ENCODE assay signal across 7 mouse cellular contexts in genomic region chr8:91376785-91377184, GRCm38 (mm10).
A peak's percentile ranks its signal among the peaks of the same experiment; 100 is the strongest.
DNase-seq lines count a peak whose midpoint lies in the region; ATAC-seq lines count a peak whose summit lies in the region.

No protein-coding gene starts in this region.

- DNase-seq in urinary bladder, adult 2 months (ENCODE audit: low spot score): peak; percentile 21
- no peak for DNase-seq in urinary bladder, postnatal 10 days (ENCODE audit: low spot score)
- DNase-seq in gastrocnemius, postnatal 10 days: peak; percentile 59
- DNase-seq in kidney, postnatal 14 days: peak; percentile 33
- DNase-seq in testis, postnatal 14 days (ENCODE audit: low spot score): peak; percentile 78
- DNase-seq in right cerebral cortex, postnatal 10 days (ENCODE audit: low spot score in 2 of 2): no peak

- no peak overlapping the region for H3K27ac ChIP-seq in intestine, embryonic 15.5 days

- WGBS in intestine, embryonic 15.5 days: 44% methylated on average over 11 of the region's 11 CpGs

- H3K4me2 ChIP-seq in intestine, embryonic 15.5 days (replicated peaks): no peak overlapping the region

- no peaks in the 10 kb centered on the region for H3K36me3 ChIP-seq in intestine, embryonic 15.5 days

- peaks cover 27% of the 10 kb centered on the region for H3K4me1 ChIP-seq in intestine, embryonic 15.5 days (replicated peaks)

- no peaks in the 10 kb centered on the region for H3K9me3 ChIP-seq in intestine, embryonic 15.5 days

- no peak overlapping the region for H3K4me3 ChIP-seq in intestine, embryonic 15.5 days (replicated peaks)

- no peak overlapping the region for H3K9ac ChIP-seq in intestine, embryonic 15.5 days

- H3K27me3 ChIP-seq in intestine, embryonic 15.5 days (replicated peaks): no peaks in the 10 kb centered on the region

- no peak for ATAC-seq in intestine, embryonic 15.5 days

Comparison
In these comparisons a context has a peak if more than half of its experiments do, and no peak if none do; other contexts are left out.
1. DNase-seq: peak in urinary bladder, adult 2 months (single experiment), gastrocnemius, postnatal 10 days (single experiment), kidney, postnatal 14 days (single experiment) and testis, postnatal 14 days (single experiment); none in urinary bladder, postnatal 10 days (single experiment) and right cerebral cortex, postnatal 10 days (0 of 2).